Mouse (Mus musculus): ENCODE results near the gene Sfrp5. TPM values are rescaled to one million over a fixed set of nuclear protein-coding genes. Genes with fewer than 3 reads are reported as not detected.

Sfrp5 gene
- under 1 TPM; 0.25 to 0.26 TPM for total RNA-seq (2021)
- long read RNA-seq, experiment 1 = 0 reads
- long read RNA-seq, experiment 2 = 0 reads

- TF ChIP-seq CTCF (conservative IDR thresholded peaks at IDR 0.05) = no peak
- no peak for DNase-seq (ENCODE audit: low spot score in 2 of 2)
- Histone ChIP-seq H3K4me3 (no peak within 1 kb of the TSS), H3K27ac (no peak within 1 kb of the TSS)
Observed at GRCm38 (mm10) chr19:42201696-42202381, at the start of gene Sfrp5. TSS of gene Sfrp5 (minus strand) at chr19:42202252.

- no peak for DNase-seq (ENCODE audit: low spot score in 2 of 2)
- no peak overlapping the region for H3K27ac ChIP-seq
- no peak overlapping the region for H3K4me3 ChIP-seq
- no peak for TF ChIP-seq CTCF (conservative IDR thresholded peaks at IDR 0.05)
Observed at GRCm38 (mm10) chr19:42249976-42250914, 48.2 kb upstream of the Sfrp5 start.

DNA sequence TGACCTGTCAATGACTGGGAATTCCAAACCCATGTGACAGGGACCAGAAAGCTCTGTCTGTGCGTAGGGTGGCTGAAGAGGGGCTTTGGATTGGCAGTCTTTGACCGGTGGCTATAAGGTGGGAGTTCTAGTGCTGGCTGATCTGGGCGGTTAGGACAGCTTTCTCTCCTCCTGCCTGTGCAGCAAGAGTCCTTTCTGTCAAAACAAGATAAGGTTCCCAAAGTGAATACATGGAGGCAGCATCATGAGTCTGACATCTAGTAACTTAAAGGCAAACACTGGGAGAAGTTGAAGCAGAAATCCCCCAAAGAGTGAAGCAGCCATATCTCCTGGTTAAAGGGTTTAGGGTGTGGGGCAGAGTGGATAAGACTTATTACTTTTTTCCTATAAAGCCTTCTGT, 45.5 kb upstream of the Sfrp5 start, which contains the start of gene Golga7b:
Gene Golga7b (plus strand): TSS at position 56 of the 400 bp plus-strand sequence.
- no peak for TF ChIP-seq CTCF (conservative IDR thresholded peaks at IDR 0.05)
- Histone ChIP-seq H3K4me3 (no peak within 1 kb of the TSS), H3K27ac (no peak within 1 kb of the TSS)
- DNase-seq (ENCODE audit: low spot score in 2 of 2) = no peak

DNA sequence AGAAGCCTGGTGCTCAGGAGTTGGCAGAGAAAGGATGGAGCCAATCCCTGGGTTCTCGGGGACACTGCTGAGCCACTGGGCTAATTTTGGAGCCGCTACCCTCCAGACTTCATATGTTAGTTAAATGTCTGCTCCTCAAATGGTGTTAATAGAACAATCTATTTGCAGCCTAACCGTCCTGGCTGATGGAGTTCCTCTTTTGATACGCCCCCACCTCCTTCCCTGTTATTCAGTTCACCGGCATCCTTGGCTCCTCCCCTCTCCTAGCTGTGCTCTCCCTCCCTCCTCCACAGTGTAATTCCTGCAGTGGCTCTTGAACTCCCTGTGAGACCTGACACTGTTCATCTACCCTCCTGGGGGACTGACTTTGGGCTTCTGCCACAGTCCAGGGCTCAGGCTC, 44.6 kb upstream of the Sfrp5 start:
- Histone ChIP-seq H3K4me3 (no peak overlapping the region), H3K27ac (no peak overlapping the region)
- TF ChIP-seq CTCF (conservative IDR thresholded peaks at IDR 0.05) = no peak
- DNase-seq (ENCODE audit: low spot score in 2 of 2) = no peak

DNA sequence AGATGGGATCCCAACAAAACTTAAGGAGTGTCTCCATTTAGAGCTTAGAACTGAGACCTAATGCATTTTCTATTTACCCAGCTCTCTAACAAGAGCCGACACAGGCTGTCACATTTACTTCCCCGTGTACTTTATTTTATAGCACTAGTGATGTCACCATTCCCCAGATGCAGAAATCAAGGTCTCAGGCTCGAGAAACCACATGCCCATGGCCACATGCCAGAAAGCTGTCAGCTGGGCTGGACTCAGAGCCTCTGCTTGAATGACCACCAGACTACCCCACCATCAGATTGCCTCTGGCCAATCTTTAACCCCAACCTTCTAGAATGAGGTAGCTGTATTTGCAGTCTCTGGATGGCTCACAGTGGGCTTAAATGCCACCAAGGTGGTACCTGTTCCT, 41.3 kb upstream of the Sfrp5 start:
- DNase-seq (ENCODE audit: low spot score in 2 of 2) = no peak
- Histone ChIP-seq H3K27ac (no peak overlapping the region), H3K4me3 (no peak overlapping the region)
- no peak for TF ChIP-seq CTCF (conservative IDR thresholded peaks at IDR 0.05)

- Histone ChIP-seq H3K4me3 (no peak overlapping the region), H3K27ac (no peak overlapping the region)
- TF ChIP-seq CTCF (conservative IDR thresholded peaks at IDR 0.05) = no peak
- no peak for DNase-seq (ENCODE audit: low spot score in 2 of 2)
Observed at GRCm38 (mm10) chr19:42240881-42241280, 38.8 kb upstream of the Sfrp5 start.

GRCm38 (mm10) chr19:42238341-42238715, 36.3 kb upstream of the Sfrp5 start:
- H3K27ac ChIP-seq = no peak overlapping the region
- no peak for TF ChIP-seq CTCF (conservative IDR thresholded peaks at IDR 0.05)
- H3K4me3 ChIP-seq = no peak overlapping the region
- DNase-seq (ENCODE audit: low spot score in 2 of 2) = no peak

DNA sequence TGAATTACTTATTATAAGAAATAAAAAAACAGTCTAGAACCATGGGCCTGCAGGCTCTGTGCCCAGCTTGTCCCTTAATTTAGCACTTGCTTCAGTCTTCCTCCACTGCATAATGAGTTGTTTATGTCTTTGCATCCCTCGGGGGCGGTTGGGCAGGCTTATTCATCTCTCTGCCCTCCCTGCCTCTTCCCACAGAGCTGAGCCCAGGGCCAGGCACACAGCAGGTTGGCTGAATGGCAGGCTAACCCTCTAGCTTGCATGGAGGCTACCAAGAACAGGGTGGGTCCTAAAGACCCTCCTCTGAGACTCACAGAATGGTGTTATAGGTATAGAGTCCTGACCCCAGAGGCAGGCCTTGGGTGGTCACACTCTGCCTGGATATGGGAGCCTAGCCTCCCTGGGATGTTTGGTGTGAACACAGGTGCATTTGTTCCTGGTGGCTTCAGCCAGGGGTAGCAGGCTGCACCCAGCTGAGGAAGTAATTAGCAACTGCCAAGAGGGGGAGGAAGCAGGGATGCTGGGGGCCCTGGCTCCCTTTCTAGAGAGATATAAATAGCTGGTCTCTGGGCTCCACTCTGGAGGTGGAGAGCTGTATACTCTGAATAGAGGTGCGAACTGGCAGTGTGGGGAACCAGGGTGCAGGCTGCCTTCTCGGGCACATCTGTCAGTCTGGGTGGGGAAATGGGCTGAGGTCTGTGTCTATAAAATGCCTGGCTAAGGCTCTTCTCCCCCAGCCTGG, 35.7 kb upstream of the Sfrp5 start:
- no peak for TF ChIP-seq CTCF (conservative IDR thresholded peaks at IDR 0.05)
- no peak overlapping the region for H3K4me3 ChIP-seq
- peak in 1 of 2 experiments; percentile 36 for DNase-seq (ENCODE audit: low spot score in 2 of 2)
- H3K27ac ChIP-seq = no peak overlapping the region

DNA sequence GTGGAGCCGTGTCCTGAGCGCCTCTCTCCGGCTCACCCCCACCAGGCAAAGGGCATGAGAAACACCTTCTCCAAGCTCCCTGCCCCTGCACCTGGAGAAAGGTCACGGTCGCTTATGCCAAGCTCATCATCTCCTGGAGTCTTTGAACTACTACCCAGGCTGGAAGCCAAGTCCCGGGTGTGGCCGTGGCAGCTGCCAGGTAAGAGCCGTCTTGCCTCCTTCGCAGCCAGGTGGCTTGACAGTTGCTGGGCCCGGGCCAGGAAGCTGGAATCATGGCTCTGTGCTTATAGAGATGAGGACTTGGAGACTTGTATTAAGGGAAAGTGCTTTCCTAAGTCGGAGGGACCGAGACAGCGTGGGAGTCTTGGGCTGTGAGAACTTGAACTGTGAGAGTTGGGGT, 28.9 kb upstream of the Sfrp5 start:
- Histone ChIP-seq H3K4me3 (no peak overlapping the region), H3K27ac (no peak overlapping the region)
- DNase-seq (ENCODE audit: low spot score in 2 of 2) = no peak
- TF ChIP-seq CTCF (conservative IDR thresholded peaks at IDR 0.05) = no peak

- no peak overlapping the region for H3K4me3 ChIP-seq
- no peak for DNase-seq (ENCODE audit: low spot score in 2 of 2)
- no peak for TF ChIP-seq CTCF (conservative IDR thresholded peaks at IDR 0.05)
- no peak overlapping the region for H3K27ac ChIP-seq
Observed at GRCm38 (mm10) chr19:42230288-42230568, 28.2 kb upstream of the Sfrp5 start.

- TF ChIP-seq CTCF (conservative IDR thresholded peaks at IDR 0.05) = no peak
- Histone ChIP-seq H3K4me3 (no peak overlapping the region), H3K27ac (no peak overlapping the region)
- DNase-seq (ENCODE audit: low spot score in 2 of 2) = no peak
Observed at GRCm38 (mm10) chr19:42229499-42230287, 27.6 kb upstream of the Sfrp5 start.

DNA sequence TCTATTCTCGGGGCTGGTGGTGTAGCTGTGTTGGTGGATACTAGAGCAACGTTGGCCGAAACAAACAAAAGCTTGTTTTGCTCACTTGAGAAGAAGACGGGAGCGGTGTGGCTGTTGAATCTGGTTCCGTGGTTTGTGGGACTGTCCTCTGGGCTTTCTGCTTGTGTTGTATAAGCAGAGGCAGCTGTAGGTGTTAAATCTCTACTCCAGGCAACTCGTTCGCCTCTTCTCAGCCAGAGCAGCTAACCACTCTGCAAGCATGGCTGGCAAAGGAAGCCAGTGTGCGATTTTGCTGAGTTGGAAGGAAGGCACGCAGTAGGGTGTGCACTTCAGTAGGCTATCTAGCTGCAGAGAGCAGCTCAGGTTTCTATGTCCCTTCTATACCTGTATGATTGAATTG, 24.4 kb upstream of the Sfrp5 start:
- no peak for TF ChIP-seq CTCF (conservative IDR thresholded peaks at IDR 0.05)
- no peak overlapping the region for H3K27ac ChIP-seq
- no peak for DNase-seq (ENCODE audit: low spot score in 2 of 2)
- no peak overlapping the region for H3K4me3 ChIP-seq
